Mouse (Mus musculus) heart, adult 2 months (tissue): ENCODE measurements around the gene Ppp1r35. TPM values are rescaled to one million over a fixed set of nuclear protein-coding genes. Genes with fewer than 3 reads are reported as not detected.

Experiments
- DNase-seq, 2 experiments: peaks; one replicate each; pipeline ENCODE4 v3.0.0; 2021
- H3K27ac ChIP-seq: fragments of 200-600 bp; 2 replicates; pipeline ENCODE4 v1.8.1; 2022
- H3K27me3 ChIP-seq: fragments of 200-500 bp; 2 replicates; pipeline ENCODE4 v1.6.1; 2012; ENCODE audit warnings: mild to moderate bottlenecking, low read length, inconsistent platforms, mixed read lengths; ENCODE audit not compliant: control insufficient read depth, insufficient read depth
- H3K36me3 ChIP-seq: fragments of 200-500 bp; 2 replicates; pipeline ENCODE4 v1.6.1; 2012; ENCODE audit warnings: low read length, inconsistent platforms; ENCODE audit not compliant: control insufficient read depth, insufficient read depth
- H3K4me1 ChIP-seq: fragments of 200-500 bp; 2 replicates; pipeline ENCODE4 v1.6.1; 2011; ENCODE audit warnings: low read length; ENCODE audit not compliant: control insufficient read depth, insufficient read depth
- H3K4me3 ChIP-seq: fragments of 200-600 bp; 2 replicates; pipeline ENCODE4 v1.8.1; 2022
- H3K79me2 ChIP-seq: fragments of 200-500 bp; replicated peaks from 2 replicates; pipeline ENCODE4 v1.6.1; 2012; ENCODE audit warnings: mild to moderate bottlenecking, inconsistent platforms, low read length, moderate library complexity, mixed read lengths; ENCODE audit not compliant: control insufficient read depth, insufficient read depth
- H3K9ac ChIP-seq: fragments of 200-500 bp; 2 replicates; pipeline ENCODE4 v1.6.1; 2012; ENCODE audit warnings: low read depth, mild to moderate bottlenecking, control low read depth, inconsistent platforms, low read length, mixed read lengths
- CTCF ChIP-seq: fragments of 200-600 bp; IDR thresholded peaks from 2 replicates; pipeline ENCODE4 v1.8.1; 2022; ENCODE audit warnings: antibody characterized with exemption, mild to moderate bottlenecking, moderate library complexity
- EP300 ChIP-seq: fragments of 200-500 bp; IDR thresholded peaks from 2 replicates; pipeline ENCODE4 v1.6.1; 2011; ENCODE audit warnings: low read depth, low read length, control low read depth; ENCODE audit not compliant: insufficient read depth
- POLR2A ChIP-seq: fragments of 200-500 bp; IDR thresholded peaks from 2 replicates; pipeline ENCODE4 v1.6.1; 2011; ENCODE audit warnings: mild to moderate bottlenecking, low read depth, low read length, control low read depth; ENCODE audit not compliant: insufficient read depth
- WGBS: fragments of 180-500 bp; shearing (Covaris S2); methylation state at CpG from one replicate; pipeline ENCODE4 v1.1.7; 2018; 5-methylcytosine and 5-hydroxymethylcytosine counted together
- intact Hi-C: fragments of 180-260 bp; cut with DNase I; formaldehyde crosslinking; loops from one replicate; pipeline ENCODE4 v1.15.1; 2025
- polyA plus RNA-seq: library from polyadenylated mRNA; depleted of rRNA; stranded (reverse); fragments of >200 nt; gene quantifications from 2 replicates; pipeline ENCODE4 v1.2.3, GENCODE M21; 2012
- total RNA-seq, 2 experiments: library from RNA; stranded (reverse); gene quantifications; 2 replicates each; pipeline ENCODE4 v1.2.3; 2021

Ppp1r35 gene
- total and polyA plus RNA-seq, 3 experiments, result 7.4 to 12.0 (median 10.8) TPM

DNA sequence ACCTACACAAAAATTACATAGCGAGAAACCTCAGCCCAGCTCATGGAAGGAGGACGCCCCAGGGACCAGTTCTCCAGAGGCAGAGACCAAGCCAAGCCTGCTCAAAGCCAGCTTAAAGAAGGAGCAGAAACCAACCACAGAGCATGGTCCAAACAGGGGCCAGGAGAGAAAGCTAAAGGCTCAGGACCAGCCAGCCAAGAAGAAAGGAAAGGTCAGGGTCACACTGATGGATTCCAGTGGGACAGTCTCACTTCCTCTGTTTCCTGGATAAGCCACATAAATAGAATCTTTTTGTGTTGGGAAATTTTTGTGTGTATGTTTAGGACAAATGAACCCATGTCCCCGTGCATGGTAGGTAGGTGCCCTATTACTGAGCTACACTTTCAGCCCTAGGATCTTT lies 18.0 kb downstream of the Ppp1r35 start:
- DNase-seq, result no peak
- Histone ChIP-seq H3K4me1 (no peaks in the 10 kb centered on the region), H3K36me3 (no peaks in the 10 kb centered on the region; the same call in 1 of the 2 replicates), H3K4me3 (no peak overlapping the region), H3K79me2 (no peaks in the 10 kb centered on the region), H3K27me3 (no peaks in the 10 kb centered on the region), H3K27ac (no peak overlapping the region), H3K9ac (no peak overlapping the region)
- WGBS, result 48% methylated on average over 3 of the region's 3 CpGs
- intact Hi-C loops, result no loop called here
- TF ChIP-seq POLR2A, result no peak
- TF ChIP-seq CTCF, result no peak
- TF ChIP-seq EP300, result no peak

DNA sequence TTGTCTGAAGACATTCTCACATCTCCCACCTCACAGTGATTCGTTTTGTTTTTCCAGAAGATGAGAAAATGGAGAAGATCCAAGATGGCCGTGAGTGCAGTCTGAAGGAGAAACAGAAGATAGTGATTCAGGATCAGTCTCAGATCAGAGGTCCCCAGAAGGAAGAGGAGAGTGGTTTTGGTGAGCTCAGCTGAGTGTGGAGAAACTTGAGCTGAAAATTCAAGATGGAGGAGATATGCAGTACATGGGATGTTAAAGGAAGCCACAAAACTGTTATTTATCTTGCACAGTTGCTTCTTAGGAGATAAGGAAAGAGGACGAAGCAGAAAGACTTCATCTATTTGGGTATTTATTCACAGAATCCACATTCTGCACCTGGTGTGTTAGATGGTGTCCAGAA lies 22.3 kb downstream of the Ppp1r35 start:
- no peaks in the 10 kb centered on the region; the same call in 1 of the 2 replicates for H3K36me3 ChIP-seq
- H3K4me3 ChIP-seq, result no peak overlapping the region
- no peak for DNase-seq
- TF ChIP-seq EP300, result no peak
- no peak for TF ChIP-seq CTCF
- no peak for TF ChIP-seq POLR2A
- WGBS, result 60% methylated on average over 3 of the region's 3 CpGs
- H3K4me1 ChIP-seq, result no peaks in the 10 kb centered on the region
- H3K79me2 ChIP-seq, result no peaks in the 10 kb centered on the region
- intact Hi-C loops, result no loop called here
- no peak overlapping the region for H3K27ac ChIP-seq
- H3K9ac ChIP-seq, result no peak overlapping the region
- H3K27me3 ChIP-seq, result no peaks in the 10 kb centered on the region

DNA sequence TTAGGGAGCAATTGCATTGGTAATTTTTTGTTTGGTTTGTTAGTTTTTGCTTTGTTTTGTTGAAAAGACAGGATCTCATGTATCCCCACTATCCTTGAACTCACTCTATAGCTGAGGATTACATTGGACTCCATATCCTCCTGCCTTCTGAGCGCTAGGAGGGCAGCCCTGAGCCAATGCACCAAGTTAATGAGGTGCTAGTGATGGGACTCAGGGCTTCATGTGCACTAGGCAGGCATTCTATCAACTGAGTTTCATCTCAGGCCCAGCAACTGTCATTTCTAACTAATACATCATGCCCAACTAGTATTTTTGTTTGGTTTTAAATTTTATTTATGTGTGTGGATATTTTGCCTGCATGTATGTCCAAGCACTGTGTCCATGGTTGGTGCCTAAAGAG lies 27.5 kb downstream of the Ppp1r35 start:
- Histone ChIP-seq H3K79me2 (no peaks in the 10 kb centered on the region), H3K27ac (no peak overlapping the region), H3K9ac (no peak overlapping the region), H3K36me3 (no peaks in the 10 kb centered on the region), H3K27me3 (no peaks in the 10 kb centered on the region), H3K4me3 (no peak overlapping the region), H3K4me1 (no peaks in the 10 kb centered on the region)
- no peak for DNase-seq
- WGBS, result 91% methylated on average over 1 of the region's 1 CpGs
- TF ChIP-seq CTCF (no peak), POLR2A (no peak), EP300 (no peak)
- intact Hi-C loops, result no loop called here

DNA sequence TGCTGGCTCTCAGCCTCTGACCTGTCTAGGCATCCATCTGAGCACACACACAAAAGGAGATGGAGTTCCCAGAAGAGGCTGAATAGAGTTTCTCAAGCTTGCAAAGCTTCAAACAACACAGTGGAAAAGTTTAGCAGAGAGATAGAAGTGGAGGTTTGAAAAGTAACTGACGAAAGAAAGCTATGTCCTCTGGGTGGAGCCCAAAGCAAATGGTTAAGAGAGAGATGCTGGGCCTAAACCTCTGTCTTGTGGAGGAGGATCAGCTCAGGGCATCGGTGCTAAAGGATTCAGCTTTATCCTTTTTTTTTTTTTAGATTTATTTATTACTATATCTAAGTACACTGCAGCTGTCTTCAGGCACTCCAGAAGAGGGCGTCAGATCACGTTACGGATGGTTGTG lies 29.7 kb downstream of the Ppp1r35 start:
- intact Hi-C loops, result no loop called here
- H3K4me3 ChIP-seq, result no peak overlapping the region
- H3K79me2 ChIP-seq, result no peaks in the 10 kb centered on the region
- H3K36me3 ChIP-seq, result no peaks in the 10 kb centered on the region
- no peak overlapping the region for H3K27ac ChIP-seq
- H3K27me3 ChIP-seq, result no peaks in the 10 kb centered on the region
- H3K9ac ChIP-seq, result no peak overlapping the region
- TF ChIP-seq EP300 (no peak), CTCF (no peak), POLR2A (no peak)
- 91% methylated on average over 5 of the region's 5 CpGs for WGBS
- no peaks in the 10 kb centered on the region for H3K4me1 ChIP-seq
- no peak for DNase-seq

DNA sequence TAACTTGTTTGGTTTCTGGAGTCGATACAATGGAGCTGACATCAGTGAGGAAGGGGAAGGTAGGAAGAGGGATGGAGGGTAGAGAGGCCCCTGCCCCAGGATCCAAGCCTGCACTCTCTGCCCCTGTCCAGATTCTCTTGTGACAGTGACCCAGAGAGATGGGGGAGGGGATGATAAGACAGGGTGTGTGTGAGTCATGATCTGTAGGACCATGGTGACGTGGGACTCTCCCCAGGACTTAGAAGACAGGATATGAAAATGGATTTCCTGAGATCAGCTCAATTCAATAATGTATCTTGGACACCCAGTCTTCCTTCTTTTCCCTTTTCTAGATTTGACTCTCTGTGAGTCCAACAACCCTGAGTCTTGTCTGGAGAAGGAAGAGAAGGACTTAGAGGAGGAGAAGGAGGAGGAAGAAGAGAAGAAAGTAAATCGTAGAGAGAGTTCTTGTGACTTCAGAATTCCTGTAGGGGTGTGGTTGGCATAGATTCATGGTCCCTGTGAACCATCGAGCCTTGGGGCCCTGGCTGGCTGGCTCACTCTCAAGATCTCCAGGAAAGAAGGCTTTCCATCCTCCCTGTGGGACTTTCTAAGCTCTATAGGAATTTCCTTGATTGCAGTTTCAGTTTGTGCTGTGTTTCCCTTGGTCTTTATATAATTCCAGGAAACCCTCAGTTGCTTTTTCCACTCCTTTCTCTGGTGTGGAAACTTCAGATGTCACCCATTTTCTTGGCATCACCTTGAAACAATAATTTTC lies 39.0 kb downstream of the Ppp1r35 start:
- H3K79me2 ChIP-seq, result no peaks in the 10 kb centered on the region
- H3K9ac ChIP-seq, result no peak overlapping the region
- no peaks in the 10 kb centered on the region; the same call in 1 of the 2 replicates for H3K4me1 ChIP-seq
- no peaks in the 10 kb centered on the region for H3K27me3 ChIP-seq
- DNase-seq, result no peak
- 19% methylated on average over 4 of the region's 4 CpGs for WGBS
- no peaks in the 10 kb centered on the region for H3K36me3 ChIP-seq
- intact Hi-C loops, result no loop called here
- H3K4me3 ChIP-seq, result no peak overlapping the region
- no peak overlapping the region for H3K27ac ChIP-seq
- TF ChIP-seq CTCF, result no peak
- TF ChIP-seq EP300, result no peak
- no peak for TF ChIP-seq POLR2A

DNA sequence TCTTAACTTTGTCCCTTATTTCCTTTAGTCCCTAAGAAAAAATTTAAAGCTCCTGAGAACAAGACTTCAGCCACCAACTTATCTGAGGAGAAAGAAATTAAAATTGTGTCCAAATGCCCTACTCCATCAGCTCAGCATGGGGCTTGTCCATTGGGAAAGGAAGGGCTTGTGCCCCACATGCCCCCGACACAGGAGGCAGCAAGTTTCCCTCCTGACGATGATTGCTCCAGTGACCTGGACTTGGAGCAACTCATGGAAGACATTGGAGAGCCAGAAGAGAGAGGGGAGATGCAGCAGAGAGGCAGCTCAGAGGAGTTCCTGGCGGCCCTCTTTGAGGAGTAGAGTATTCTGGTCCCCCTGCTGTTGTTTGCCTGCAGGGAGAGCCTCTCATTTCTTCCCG lies 43.5 kb downstream of the Ppp1r35 start:
- no peak for TF ChIP-seq CTCF
- TF ChIP-seq EP300, result no peak
- TF ChIP-seq POLR2A, result no peak
- DNase-seq, result no peak
- intact Hi-C loops, result no loop called here
- no peaks in the 10 kb centered on the region for H3K27me3 ChIP-seq
- 75% methylated on average over 4 of the region's 4 CpGs for WGBS
- no peak overlapping the region for H3K4me3 ChIP-seq
- H3K9ac ChIP-seq, result no peak overlapping the region
- no peak overlapping the region for H3K27ac ChIP-seq
- no peaks in the 10 kb centered on the region; the same call in 1 of the 2 replicates for H3K4me1 ChIP-seq
- H3K36me3 ChIP-seq, result no peaks in the 10 kb centered on the region
- H3K79me2 ChIP-seq, result no peaks in the 10 kb centered on the region

DNA sequence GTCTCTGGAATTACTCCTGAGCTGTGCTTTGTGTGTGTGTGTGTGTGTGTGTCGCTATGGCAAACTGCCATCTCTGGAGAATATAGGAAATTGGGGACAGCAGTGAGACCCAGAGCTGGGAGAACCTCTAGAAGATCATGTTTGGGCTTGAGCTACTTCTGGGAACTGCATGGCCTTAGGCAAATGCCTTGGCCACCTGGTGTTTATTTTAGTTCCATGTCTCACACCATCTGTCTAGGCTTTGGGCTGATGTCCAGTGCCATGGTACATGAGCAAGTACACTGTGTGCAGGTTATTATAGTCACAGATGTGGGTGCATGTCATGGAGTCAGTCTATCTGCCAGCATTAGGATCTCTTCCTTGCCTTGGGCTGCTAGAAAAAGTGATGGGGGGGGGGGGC lies 44.0 kb downstream of the Ppp1r35 start:
- H3K4me3 ChIP-seq, result no peak overlapping the region
- DNase-seq, result no peak
- TF ChIP-seq POLR2A (no peak), EP300 (no peak), CTCF (no peak)

More for the DNA sequence above, 44.0 kb downstream of the Ppp1r35 start:
- Histone ChIP-seq H3K36me3 (no peaks in the 10 kb centered on the region), H3K27ac (no peak overlapping the region), H3K9ac (no peak overlapping the region), H3K79me2 (no peaks in the 10 kb centered on the region), H3K27me3 (no peaks in the 10 kb centered on the region), H3K4me1 (no peaks in the 10 kb centered on the region)
- WGBS, result 89% methylated on average over 1 of the region's 1 CpGs
- intact Hi-C loops, result no loop called here
